In the genomic region with DNA sequence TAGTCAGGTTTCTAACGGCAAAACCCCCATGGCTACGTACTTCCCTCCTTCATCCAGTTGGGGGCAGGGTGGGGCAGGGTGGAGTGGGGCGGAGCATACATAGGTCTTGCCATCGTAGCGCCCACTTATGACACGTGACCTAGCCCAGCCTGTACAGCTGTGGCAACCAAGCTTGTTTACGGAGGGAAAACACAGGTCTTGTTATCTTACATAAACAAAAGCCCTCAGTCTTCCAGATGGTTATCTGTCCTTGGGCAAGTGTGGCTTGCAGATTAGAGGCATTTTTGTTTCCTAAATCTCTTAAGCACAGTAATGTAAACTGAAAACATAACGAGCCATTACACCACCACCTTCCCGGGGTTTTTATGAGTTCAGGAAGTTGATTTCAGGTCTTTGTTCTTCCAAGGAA, we compare ENCODE assay signal across 9 mouse cellular contexts. TPM values are rescaled to one million over a fixed set of nuclear protein-coding genes. Genes with fewer than 3 reads are reported as not detected.
DNase-seq lines count a peak whose midpoint lies in the region; ATAC-seq and TF ChIP-seq lines count a peak whose summit lies in the region.
"Had no signal": no experiment of that assay in that cellular context is flagged by ENCODE, and none has a peak within 500 bp of the region (broad histone marks: within the 10 kb centered on the region; RNA-seq: fewer than 3 reads in every experiment).

No protein-coding gene starts in this region.

- no peaks in the 10 kb centered on the region for H3K36me3 ChIP-seq in G1E (replicated peaks)
- no peaks in the 10 kb centered on the region for H3K36me3 ChIP-seq in macrophage (ENCODE audit: inconsistent target)
- no peaks in the 10 kb centered on the region for H3K36me3 ChIP-seq in forebrain, embryonic 14.5 days (ENCODE audit: control insufficient read depth, insufficient read depth, low read length)
- H3K36me3 ChIP-seq: hindbrain, embryonic 15.5 days had no signal

- peaks cover 21% of the 10 kb centered on the region for H3K4me1 ChIP-seq in G1E (ENCODE audit: insufficient read depth, low read depth, low read length)
- no peaks in the 10 kb centered on the region for H3K4me1 ChIP-seq in forebrain, embryonic 14.5 days (ENCODE audit: control insufficient read depth, insufficient read depth, low read length)
- H3K4me1 ChIP-seq: hindbrain, embryonic 15.5 days had no signal

- H3K9ac ChIP-seq in forebrain, embryonic 14.5 days (ENCODE audit: low read length): no peak overlapping the region
- H3K9ac ChIP-seq: hindbrain, embryonic 15.5 days had no signal

- H3K4me2 ChIP-seq in forebrain, embryonic 14.5 days (ENCODE audit: low read length): no peak overlapping the region
- H3K4me2 ChIP-seq: hindbrain, embryonic 15.5 days had no signal

- 5% methylated on average over 9 of the region's 9 CpGs for WGBS in macrophage (ENCODE audit: missing documents)
- WGBS in forebrain, embryonic 14.5 days: 69% methylated on average over 9 of the region's 9 CpGs

- DNase-seq in A20 (ENCODE audit: low read depth, low spot score): peak; percentile 95
- DNase-seq in G1E (ENCODE audit: low spot score): peak; percentile 46
- DNase-seq in induced T-regulatory cell, adult 2 months (ENCODE audit: low read depth): peak; percentile 88
- peak; percentile 66 to 79 for DNase-seq in thymus, postnatal 36 days
- no peak for DNase-seq in cerebellum, adult 8-10 months
- DNase-seq in forebrain, embryonic 14.5 days (ENCODE audit: low spot score): no peak
- no peak for DNase-seq in layer of hippocampus, postnatal 14 days (ENCODE audit: low spot score in 2 of 2)

- TF ChIP-seq CTCF in G1E (IDR thresholded peaks at IDR 0.05; ENCODE audit: low read depth, low read length): no peak

- ATAC-seq in G1E (ENCODE audit: extremely low read depth, insufficient number of reproducible peaks, low FRiP score, poor library complexity, severe bottlenecking): peak; percentile 95
- no peak for ATAC-seq in forebrain, embryonic 14.5 days

- peaks cover 10% of the 10 kb centered on the region for H3K9me3 ChIP-seq in G1E (replicated peaks)
- no peaks in the 10 kb centered on the region for H3K9me3 ChIP-seq in forebrain, embryonic 14.5 days (replicated peaks; ENCODE audit: control insufficient read depth, low read length)
- H3K9me3 ChIP-seq: hindbrain, embryonic 15.5 days had no signal

- no peak overlapping the region; the same call in 1 of the 2 replicates for H3K4me3 ChIP-seq in G1E (ENCODE audit: low read depth, low read length)
- peak overlapping the region; percentile 12; the same call in 1 of the 2 replicates for H3K4me3 ChIP-seq in macrophage (ENCODE audit: inconsistent target)
- H3K4me3 ChIP-seq in forebrain, embryonic 14.5 days (ENCODE audit: low read depth, low read length): no peak overlapping the region
- H3K4me3 ChIP-seq: hindbrain, embryonic 15.5 days had no signal

- H3K27me3 ChIP-seq in G1E (ENCODE audit: insufficient read depth, low read length): peaks cover 30% of the 10 kb centered on the region
- H3K27me3 ChIP-seq in forebrain, embryonic 14.5 days (replicated peaks; ENCODE audit: control insufficient read depth, insufficient read depth, low read length): no peaks in the 10 kb centered on the region
- H3K27me3 ChIP-seq: hindbrain, embryonic 15.5 days had no signal

- no peaks in the 10 kb centered on the region for H3K79me2 ChIP-seq in macrophage (ENCODE audit: inconsistent target)

- no peak overlapping the region for H3K27ac ChIP-seq in macrophage
- H3K27ac ChIP-seq in forebrain, embryonic 14.5 days (ENCODE audit: low read depth, low read length): no peak overlapping the region
- H3K27ac ChIP-seq: hindbrain, embryonic 15.5 days had no signal

RNA-seq across cellular contexts. Expression of gene St6galnac1, which starts 7.4 kb away (rescaled TPM):
- total RNA-seq in G1E (2014; fragmentation: Nextera tagmentation): 0.49 TPM in 1 of 2 replicates, not detected in the other
- total RNA-seq in G1E (2017): 0.23 and 0.27 TPM in 2 replicates
- not detected in 2 replicates for polyA plus RNA-seq in G1E (2012)
- total RNA-seq in macrophage (2018; cell fraction: chromatin; rRNA removed): not detected
- not detected for total RNA-seq in macrophage (2018; cell fraction: cytosol; rRNA removed)
- not detected for total RNA-seq in macrophage (2018; cell fraction: nucleus; rRNA removed)
- not detected in 3 replicates for polyA plus RNA-seq in macrophage (2018)
- polyA plus RNA-seq in forebrain, embryonic 14.5 days (2014; fragmentation: Nextera tagmentation; extraction: Ambion mirVana): not detected in 2 replicates
- not detected for total RNA-seq in layer of hippocampus, postnatal 14 days (2021)
- polyA plus RNA-seq: hindbrain, embryonic 15.5 days had no signal

RNA-seq across cellular contexts. Expression of gene Mxra7, which starts 45.1 kb away (rescaled TPM):
- total RNA-seq in G1E (2014; fragmentation: Nextera tagmentation) (not detected in 2 replicates), G1E (2017) (0.06 TPM in 1 of 2 replicates, not detected in the other)
- polyA plus RNA-seq in G1E (2012) (not detected in 2 replicates), macrophage (2018) (not detected in 3 replicates)
- 1 to 10 TPM in 1 of 26 experiments, not detected in 25; 5.3 TPM for total RNA-seq in macrophage (2018; cell fraction: chromatin; rRNA removed)
- total RNA-seq in macrophage (2018; cell fraction: cytosol; rRNA removed): under 1 TPM in 9 of 26 experiments, not detected in 17; 0.07 to 0.22 (median 0.09) TPM
- total RNA-seq in macrophage (2018; cell fraction: nucleus; rRNA removed): 1 to 10 TPM in 1 of 26 experiments, not detected in 25; 2.3 TPM
- polyA plus RNA-seq in forebrain, embryonic 14.5 days (2014; fragmentation: Nextera tagmentation; extraction: Ambion mirVana): 3.6 and 3.8 TPM in 2 replicates
- total RNA-seq in layer of hippocampus, postnatal 14 days (2021): 10 to 100 TPM; 22.2 to 22.8 TPM

Comparison
In these comparisons a context has a peak if more than half of its experiments do, and no peak if none do; other contexts are left out.
1. DNase-seq: peak in A20 (single experiment), G1E (single experiment), induced T-regulatory cell, adult 2 months (single experiment) and thymus, postnatal 36 days (2 of 2); none in cerebellum, adult 8-10 months (single experiment), forebrain, embryonic 14.5 days (single experiment) and layer of hippocampus, postnatal 14 days (0 of 2).